Mouse (Mus musculus) C2C12 (cell line): Measurements from ENCODE around the gene Pdha2. TPM values are rescaled to one million over a fixed set of nuclear protein-coding genes. Genes with fewer than 3 reads are reported as not detected.

Experiments used
- H3K27me3 ChIP-seq: one replicate; pipeline ENCODE4 v1.6.1; 2011; ENCODE audit not compliant: control insufficient read depth, insufficient read depth, insufficient read length
- H3K36me3 ChIP-seq: one replicate; pipeline ENCODE4 v1.6.1; 2011; ENCODE audit not compliant: control insufficient read depth, insufficient read depth
- H3K4me3 ChIP-seq: one replicate; pipeline ENCODE4 v1.5.1; 2011; ENCODE audit warnings: mild to moderate bottlenecking, control low read depth; ENCODE audit not compliant: poor library complexity, insufficient read depth, severe bottlenecking
- H3K79me2 ChIP-seq: one replicate; pipeline ENCODE4 v1.6.1; 2011; ENCODE audit not compliant: control insufficient read depth, insufficient read depth
- H3K79me3 ChIP-seq: one replicate; pipeline ENCODE4 v1.6.1; 2011; ENCODE audit warnings: low read depth, control low read depth
- H3ac ChIP-seq: one replicate; pipeline ENCODE3; 2011; ENCODE audit warnings: low read depth; ENCODE audit not compliant: control insufficient read depth, insufficient read length
- CEBPB ChIP-seq: IDR thresholded peaks from one replicate; pipeline ENCODE4 v1.6.1; 2011; ENCODE audit warnings: low read depth, mild to moderate bottlenecking, control low read depth, moderate library complexity
- CTCF ChIP-seq: IDR thresholded peaks from one replicate; pipeline ENCODE4 v1.5.1; 2011; ENCODE audit not compliant: control insufficient read depth, insufficient read depth, insufficient read length
- FOSL1 ChIP-seq: IDR thresholded peaks from one replicate; pipeline ENCODE4 v1.8.0; 2011; ENCODE audit warnings: mild to moderate bottlenecking, low read length; ENCODE audit not compliant: poor library complexity, insufficient read depth, severe bottlenecking
- MAX ChIP-seq: IDR thresholded peaks from one replicate; pipeline ENCODE4 v1.6.1; 2011; ENCODE audit warnings: mild to moderate bottlenecking, control low read depth
- MYOD1 ChIP-seq: IDR thresholded peaks from one replicate; pipeline ENCODE4 v1.6.1; 2011; ENCODE audit warnings: low read depth; ENCODE audit not compliant: control insufficient read depth, insufficient read length
- MYOG ChIP-seq: IDR thresholded peaks from one replicate; pipeline ENCODE4 v1.6.1; 2011; ENCODE audit not compliant: control insufficient read depth, insufficient read length; ENCODE audit errors: extremely low read depth
- USF1 ChIP-seq: IDR thresholded peaks from one replicate; pipeline ENCODE4 v1.6.1; 2011; ENCODE audit warnings: low read depth, mild to moderate bottlenecking, control low read depth, moderate library complexity
- polyA plus RNA-seq: library from polyadenylated mRNA; unstranded; fragments of >200 nt; fragmentation: generic; extraction: Trizol; gene quantifications from one replicate; pipeline ENCODE4 v1.2.1, GENCODE M21; 2012; ENCODE audit warnings: missing spikeins

Pdha2 gene
- polyA plus RNA-seq, 1 experiment = 0.04 TPM

DNA sequence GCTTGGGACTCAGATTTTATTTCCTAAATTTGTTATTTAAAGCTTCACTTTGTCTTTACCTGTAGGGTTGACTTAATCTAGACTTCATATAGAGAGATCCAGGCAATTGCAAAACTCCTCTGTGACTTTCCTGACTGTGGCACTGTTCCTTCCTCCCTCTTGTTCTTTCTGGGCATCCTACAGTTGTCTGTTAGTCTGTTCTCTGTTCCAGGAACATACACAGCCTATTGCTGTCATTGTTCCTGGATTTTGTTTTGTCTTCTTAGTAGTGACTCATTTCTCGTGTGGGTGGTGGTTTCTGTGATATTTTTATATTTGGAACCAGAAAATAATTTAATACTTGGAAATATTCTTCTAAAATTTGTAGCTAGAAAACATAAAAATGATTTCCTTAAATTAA lies 10.2 kb upstream of the Pdha2 start:
- no peak overlapping the region for H3ac ChIP-seq
- TF ChIP-seq MAX (no peak), CTCF (no peak), MYOD1 (no peak), CEBPB (no peak), FOSL1 (no peak), MYOG (no peak), USF1 (no peak)
- H3K27me3 ChIP-seq = no peaks in the 10 kb centered on the region
- no peaks in the 10 kb centered on the region for H3K79me2 ChIP-seq
- H3K36me3 ChIP-seq = no peaks in the 10 kb centered on the region
- H3K79me3 ChIP-seq = no peaks in the 10 kb centered on the region
- no peak overlapping the region for H3K4me3 ChIP-seq

DNA sequence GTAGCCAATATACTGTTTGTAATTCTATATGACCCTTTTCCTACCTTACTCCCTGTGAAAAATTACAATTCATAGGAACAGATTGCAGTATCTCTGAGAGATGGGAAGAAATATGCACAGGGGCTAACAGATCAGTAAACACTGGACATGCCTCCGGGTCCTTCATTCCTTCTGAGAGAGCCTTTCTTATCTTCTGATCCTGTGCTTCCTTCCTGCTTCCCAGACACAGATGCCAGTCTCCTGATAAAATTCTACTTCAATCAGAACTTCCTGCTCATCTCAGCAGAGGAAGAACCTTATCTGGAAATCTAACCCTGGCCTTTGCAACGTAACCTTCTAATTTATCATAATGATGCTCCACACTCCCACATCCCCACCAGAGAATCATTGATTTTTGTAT lies 6.4 kb upstream of the Pdha2 start:
- H3K27me3 ChIP-seq = no peaks in the 10 kb centered on the region
- H3K4me3 ChIP-seq = no peak overlapping the region
- TF ChIP-seq USF1 (no peak), MYOG (no peak), MAX (no peak)
- no peaks in the 10 kb centered on the region for H3K79me2 ChIP-seq
- no peaks in the 10 kb centered on the region for H3K36me3 ChIP-seq
- no peak overlapping the region for H3ac ChIP-seq
- H3K79me3 ChIP-seq = no peaks in the 10 kb centered on the region

DNA sequence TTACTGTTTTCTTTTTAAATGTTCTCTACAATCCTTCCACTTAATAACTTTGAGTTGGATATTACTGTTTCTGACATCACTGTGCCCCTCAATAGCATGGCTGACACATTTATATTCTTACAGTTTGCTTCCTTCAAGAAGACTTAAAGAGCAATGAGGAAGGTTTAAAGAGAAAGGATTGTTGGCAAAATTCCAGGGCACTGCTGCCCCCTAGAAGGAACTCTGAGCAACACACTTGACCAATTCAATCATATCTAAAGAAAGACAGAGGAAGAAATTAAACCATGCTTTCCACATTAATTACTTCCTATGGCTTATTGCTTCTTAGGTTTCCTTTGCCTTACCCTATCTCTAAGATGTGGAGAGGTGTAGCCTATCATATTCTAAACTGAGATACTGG lies 4.8 kb upstream of the Pdha2 start:
- no peak overlapping the region for H3ac ChIP-seq
- H3K79me2 ChIP-seq = no peaks in the 10 kb centered on the region
- TF ChIP-seq CTCF (no peak), MAX (no peak), USF1 (no peak), FOSL1 (no peak), MYOG (no peak), MYOD1 (no peak)
- H3K4me3 ChIP-seq = no peak overlapping the region
- H3K27me3 ChIP-seq = no peaks in the 10 kb centered on the region
- no peaks in the 10 kb centered on the region for H3K79me3 ChIP-seq
- H3K36me3 ChIP-seq = no peaks in the 10 kb centered on the region

DNA sequence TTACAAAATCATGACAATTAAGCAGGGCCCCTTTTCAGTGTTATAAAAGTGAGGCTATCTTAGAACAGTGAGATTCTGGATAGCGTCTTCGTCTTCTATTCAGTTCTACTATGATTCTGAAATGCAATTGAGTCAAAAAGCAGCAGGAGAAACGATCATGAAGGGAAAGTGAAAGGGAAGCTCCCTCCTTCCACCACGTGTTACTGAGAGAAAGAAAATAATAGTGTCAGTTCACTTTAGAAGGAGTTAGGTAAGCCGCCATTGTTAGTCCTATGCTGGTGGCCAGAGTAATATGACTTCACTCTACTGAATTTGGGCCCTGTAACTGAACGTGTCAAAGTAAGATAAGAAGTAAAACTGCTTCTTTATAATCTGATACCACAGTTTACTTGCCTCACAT lies 4.1 kb upstream of the Pdha2 start:
- Histone ChIP-seq H3K79me2 (no peaks in the 10 kb centered on the region), H3K36me3 (no peaks in the 10 kb centered on the region), H3K79me3 (no peaks in the 10 kb centered on the region), H3K27me3 (no peaks in the 10 kb centered on the region), H3K4me3 (no peak overlapping the region), H3ac (no peak overlapping the region)
- no peak for TF ChIP-seq MYOD1
- TF ChIP-seq MAX = no peak
- no peak for TF ChIP-seq MYOG
- TF ChIP-seq USF1 = no peak
- TF ChIP-seq CEBPB = no peak
- no peak for TF ChIP-seq CTCF
- no peak for TF ChIP-seq FOSL1

DNA sequence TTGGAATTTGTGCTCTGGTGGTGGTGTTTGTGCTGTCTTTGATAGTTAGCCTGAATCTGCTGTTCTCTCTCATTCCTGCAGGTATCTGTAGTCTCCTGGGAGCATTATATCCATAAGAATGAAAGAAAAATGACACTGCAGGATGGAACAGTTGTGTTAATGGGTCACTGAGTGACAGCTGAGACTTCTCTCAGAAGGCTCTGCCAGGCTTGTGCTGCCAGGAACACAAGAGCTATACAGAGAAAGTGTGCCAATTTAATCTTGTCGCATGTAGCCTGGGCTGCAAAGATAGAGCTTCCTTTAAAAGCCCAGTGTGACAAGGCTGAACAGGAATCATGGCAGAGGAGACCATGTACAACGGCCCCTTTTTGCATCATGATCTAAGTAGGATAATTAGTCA lies 2.6 kb upstream of the Pdha2 start:
- Histone ChIP-seq H3K36me3 (no peaks in the 10 kb centered on the region), H3ac (no peak overlapping the region), H3K79me2 (no peaks in the 10 kb centered on the region), H3K4me3 (no peak overlapping the region), H3K27me3 (no peaks in the 10 kb centered on the region), H3K79me3 (no peaks in the 10 kb centered on the region)
- TF ChIP-seq MAX (no peak), MYOD1 (no peak), CTCF (no peak), MYOG (no peak), CEBPB (no peak), FOSL1 (no peak), USF1 (no peak)

DNA sequence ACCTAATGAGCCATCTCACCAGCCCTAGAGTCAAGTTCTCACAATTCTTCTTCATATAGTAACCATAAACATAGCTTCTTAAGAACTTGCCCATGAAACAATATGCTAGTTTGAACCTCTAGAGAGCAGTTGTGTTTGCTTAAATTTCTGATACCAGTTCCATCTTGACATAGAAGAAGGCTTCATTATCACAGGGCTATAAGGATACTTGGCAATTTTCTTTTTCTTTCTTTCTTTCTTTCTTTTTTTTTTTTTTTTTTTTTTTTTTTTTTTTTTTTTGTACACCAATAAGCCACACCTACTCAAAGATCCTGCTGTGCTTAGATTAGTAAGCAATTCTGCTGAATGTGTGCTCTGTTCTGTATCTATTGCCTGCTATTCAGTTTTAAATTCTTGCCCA lies 2.0 kb upstream of the Pdha2 start:
- H3K36me3 ChIP-seq = no peaks in the 10 kb centered on the region
- TF ChIP-seq CTCF (no peak), MAX (no peak), FOSL1 (no peak), MYOG (no peak), MYOD1 (no peak), USF1 (no peak), CEBPB (no peak)
- no peaks in the 10 kb centered on the region for H3K27me3 ChIP-seq
- H3ac ChIP-seq = no peak overlapping the region
- H3K79me3 ChIP-seq = no peaks in the 10 kb centered on the region
- H3K79me2 ChIP-seq = no peaks in the 10 kb centered on the region
- H3K4me3 ChIP-seq = no peak overlapping the region
